Mouse (Mus musculus) lung, postnatal 14 days (tissue): ENCODE measurements around the gene Pfn1.

Source experiments
- DNase-seq: peaks from one replicate; pipeline ENCODE4 v3.0.0; 2021

The Pfn1 gene

DNA sequence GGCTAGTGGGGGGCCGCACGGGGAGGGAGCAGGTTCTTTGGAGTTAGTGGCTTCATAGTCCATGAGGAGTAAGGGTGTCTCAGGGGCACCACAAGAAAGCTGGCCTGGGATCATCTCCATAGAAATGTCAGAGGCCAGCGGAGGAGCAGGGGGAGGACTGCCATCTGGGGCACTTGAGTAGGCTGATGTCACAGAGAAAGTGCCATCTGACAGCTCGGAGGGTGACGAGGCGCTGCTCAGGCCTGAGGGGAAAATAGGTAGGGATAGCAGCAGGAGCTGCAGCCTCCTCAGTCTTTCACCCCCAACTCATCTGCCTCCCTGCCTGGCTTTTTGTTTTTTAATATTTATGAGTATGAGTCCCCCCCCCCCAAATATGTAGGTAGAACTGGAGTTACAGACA, 19.6 kb upstream of the Pfn1 start:
- DNase-seq = no peak

DNA sequence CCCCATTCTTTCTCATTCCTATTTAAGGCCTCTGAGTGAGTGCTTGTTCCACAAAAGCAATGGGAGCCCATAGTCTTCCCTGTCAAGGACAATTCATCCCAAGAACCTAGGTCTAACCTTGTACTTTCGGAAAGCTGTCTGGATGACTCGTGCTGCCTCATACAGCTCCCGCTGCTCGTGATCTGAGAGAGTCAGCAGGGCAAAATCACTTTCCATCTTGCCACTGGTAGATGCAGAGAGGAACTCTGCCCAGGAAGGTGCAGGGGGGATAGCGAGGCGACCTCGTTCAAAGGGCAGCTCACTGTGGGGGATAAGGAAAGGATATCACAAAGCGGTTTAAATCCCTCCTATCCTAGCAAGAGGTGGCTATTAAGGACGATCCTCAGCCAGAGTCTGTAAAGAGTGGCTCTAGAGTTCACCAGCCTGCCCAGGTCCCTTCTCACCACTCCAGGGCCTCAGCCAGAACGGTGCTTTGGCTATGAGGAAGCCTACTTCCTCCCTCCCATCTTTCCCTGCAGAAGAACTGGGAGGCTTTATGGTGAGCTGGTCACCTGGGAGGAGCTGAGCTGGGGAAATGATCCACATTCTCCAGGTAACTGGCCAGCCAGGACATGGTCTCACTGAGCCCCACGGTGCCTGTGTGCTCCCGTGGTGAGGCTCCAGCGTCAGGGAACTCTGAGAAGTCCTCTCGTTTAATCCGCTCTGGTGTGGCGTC, 17.0 kb upstream of the Pfn1 start:
- no peak for DNase-seq

DNA sequence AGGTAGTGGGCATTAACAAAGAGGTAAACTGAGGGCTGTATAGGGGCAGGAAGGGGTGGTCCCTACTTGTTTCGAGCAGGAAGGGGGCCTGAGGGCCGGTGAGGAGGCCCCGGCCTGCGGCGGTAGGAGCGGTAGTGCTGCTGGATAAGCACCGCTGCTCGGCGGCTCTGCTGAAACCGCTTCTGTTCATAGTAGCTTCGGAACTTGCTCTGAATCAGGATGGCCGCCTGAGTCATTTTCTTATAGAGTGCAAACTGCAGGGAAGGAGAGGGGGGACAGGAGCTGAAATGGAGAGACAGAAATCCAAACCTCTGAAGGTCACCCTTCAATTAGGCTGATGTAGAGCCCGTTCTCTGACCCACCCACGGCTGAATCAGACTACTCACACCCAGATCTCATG, 16.0 kb upstream of the Pfn1 start:
- no peak for DNase-seq

DNA sequence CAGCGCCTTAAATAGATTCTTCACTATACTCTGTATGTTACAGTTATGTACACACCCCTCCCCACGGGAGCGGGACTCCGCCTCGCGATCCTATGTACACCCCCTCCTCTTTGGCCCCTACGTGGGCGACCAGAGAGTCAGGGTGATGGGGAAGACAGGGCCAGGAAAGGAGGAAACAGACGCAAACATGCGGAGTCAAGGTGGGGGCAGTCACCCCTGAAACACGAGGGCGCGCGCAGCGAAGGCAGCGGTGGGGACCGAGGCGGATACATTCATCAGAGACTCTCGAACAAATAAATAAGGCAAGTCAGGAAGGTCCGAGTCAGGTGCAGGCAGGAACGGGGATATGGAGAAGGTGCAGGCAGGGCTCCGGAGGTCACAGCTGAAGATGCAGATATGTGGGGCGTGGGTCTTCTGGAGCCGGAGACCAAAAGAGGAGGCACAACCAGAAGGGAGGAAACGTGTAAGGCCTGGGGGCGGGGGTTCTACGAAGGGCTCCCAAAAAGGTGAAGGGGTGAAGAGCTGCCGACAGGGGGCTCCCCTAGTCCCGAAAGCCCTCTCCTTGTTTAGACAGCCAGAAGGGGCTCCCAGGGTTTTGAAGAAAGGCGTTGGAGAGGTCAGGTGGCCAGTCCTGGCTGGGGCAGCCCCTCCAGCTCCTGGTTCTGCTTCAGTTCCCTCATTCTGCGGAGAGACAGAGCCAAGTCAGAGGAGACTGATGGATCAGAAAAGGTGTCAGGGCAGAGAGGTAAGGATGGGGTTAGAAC, 15.3 kb upstream of the Pfn1 start:
- DNase-seq = peak; percentile 79

DNA sequence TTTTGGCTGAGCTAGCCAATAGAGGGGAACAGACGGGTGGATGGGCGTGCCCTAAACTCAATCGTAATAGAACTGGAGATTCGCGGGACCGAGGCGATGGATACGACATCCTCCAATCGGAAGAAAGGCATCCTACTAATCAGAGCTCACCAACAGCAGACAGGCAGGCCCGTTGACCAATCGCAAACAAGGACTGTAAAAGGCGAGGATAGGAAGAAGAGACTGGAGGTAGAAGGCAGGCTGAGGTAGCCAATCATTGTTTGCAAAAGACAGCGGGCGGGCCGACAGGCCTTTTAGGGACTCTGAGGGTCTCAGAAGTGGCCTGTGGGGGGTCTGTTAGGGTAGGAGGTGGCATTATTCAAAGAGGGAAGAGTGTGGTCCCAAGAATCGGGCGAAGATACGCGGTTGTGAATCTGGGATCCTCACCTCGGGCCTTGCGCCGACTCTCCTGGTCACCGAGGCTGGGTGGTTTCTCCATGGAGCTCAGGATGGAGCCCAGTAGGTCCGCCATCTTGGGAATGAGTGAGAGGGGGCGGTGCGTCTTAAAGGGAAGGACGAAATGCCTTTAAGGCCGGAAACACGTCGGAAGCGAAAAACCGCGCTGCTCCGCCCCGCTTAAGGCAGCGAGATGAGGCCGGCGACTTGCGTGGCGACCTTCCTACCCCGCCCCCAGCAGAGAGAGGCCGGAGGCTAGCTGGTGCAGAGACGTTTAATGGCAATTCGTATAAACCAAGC, 14.5 kb upstream of the Pfn1 start, which contains the start of gene Spag7:
Spag7 (minus strand) TSS at position 646 of the 735 bp plus-strand sequence.
- peak; percentile 96 for DNase-seq

DNA sequence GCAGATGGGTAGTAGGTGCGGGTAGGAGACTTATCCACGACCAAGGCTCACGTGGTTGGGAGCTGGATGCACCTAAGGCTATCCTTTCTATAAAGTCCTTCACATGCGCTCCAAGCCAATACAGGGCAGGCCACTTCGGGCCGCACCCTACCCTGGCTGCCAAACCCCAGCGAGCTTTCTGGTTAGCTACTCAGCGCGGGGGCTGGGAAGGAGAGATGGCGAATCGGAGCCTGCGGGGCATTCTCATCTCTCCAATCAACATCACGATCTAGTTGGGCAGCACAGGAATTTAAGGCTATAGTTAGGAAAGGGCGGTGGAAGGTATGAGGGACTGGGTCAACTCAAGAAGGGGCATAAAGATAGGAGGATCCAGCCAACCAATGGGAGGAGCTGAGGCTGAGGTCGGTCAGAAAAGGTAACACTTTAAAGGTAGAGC, 13.9 kb upstream of the Pfn1 start:
- peak; percentile 73 for DNase-seq

DNA sequence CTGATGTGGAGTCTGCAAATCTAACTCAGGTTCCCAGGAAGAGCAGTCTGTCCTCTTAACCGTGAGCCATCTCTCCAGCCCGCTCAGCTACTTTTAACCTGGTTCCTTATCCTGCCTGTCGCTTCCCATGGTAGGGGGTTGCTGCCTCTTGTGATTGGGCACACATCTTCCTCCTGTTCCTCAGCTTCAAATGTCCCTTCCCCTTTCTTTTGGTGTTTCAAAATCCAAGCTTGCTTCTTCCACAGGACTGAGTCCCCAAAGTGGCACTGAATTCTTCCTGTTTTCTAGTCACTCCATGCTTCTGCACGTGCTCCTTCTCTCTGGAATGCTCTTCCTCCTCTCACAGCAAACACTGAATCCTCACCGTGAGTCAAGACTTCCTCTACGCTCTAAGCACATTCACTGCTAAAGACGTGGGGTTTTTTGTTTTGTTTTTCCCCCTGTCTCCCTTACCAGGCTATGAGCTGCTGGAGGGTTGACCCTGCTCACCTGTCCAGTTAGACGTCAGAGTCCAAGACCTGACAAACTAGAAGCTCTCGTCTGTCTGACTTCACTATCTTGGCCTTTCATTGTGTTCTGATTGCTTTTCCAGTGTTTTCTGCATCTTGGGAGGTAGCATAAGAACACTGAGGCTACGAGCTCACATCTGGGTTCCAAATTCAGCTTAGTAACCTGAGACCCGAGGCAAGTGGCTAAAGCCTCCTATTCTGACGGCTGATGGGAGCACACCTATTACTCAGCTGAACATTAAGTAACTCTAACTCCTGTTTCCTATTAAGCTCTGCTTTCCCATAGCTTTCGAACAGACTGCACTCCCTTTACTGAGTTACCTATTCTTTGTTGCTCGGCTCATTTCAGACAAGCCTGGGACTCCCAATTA, 13.1 kb upstream of the Pfn1 start:
- DNase-seq = no peak

DNA sequence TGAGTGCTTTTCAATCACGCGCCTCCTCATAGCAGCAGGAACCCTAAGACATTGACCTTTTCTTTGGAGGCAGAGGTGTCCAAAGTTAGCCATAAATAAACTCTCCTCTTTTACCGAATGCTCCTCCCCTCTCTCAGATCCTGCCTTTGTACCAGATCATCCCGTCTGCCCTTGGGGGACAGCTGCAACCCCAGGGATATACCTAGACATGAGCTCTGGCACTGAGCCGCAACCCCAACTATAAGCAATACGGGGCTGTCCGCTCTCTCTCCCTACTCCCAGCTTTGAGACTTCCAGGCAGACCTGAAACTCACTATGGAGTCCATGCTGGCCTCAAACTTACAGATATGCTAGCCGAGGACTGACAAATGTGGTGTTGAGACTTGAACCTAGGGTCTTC, 12.2 kb upstream of the Pfn1 start:
- no peak for DNase-seq

DNA sequence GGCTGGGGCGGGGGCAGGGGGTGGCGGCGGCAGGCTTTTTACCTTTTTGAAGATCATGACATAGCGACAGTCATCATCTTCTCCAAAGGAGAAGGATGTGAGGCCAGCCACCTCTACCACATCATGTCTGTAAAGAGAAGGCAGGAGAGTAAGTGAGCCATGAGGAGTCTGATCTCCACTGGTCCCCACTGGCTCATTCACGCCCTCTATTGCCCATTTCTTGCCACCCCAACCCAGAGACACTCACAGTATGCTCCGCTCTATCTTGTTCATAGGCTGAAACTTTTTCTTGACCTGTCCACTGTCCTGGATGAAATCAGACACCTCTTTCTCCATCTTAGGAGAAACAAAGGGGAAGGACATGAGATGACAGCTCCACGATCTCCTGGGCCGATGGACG, 10.3 kb upstream of the Pfn1 start:
- no peak for DNase-seq

DNA sequence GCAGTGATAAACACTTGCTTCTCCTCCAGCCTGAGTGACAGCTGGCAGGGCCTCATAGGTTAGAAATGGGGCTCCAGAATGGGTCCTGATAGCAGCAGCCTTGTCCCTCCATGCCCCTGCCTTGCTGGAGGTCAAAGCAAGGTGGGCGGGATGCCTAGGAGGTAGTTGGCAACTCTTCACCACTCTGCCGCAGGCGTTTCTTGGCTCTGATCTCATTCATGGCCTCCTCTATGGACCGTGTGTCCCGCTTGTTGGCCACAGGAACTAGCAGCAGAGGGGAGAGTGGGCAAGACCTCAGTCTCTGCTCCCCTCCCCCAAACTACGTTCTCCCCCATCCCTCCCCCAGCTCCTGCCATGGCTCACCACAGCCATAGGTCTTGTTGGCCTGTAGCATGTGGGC, 9.5 kb upstream of the Pfn1 start:
- no peak for DNase-seq

DNA sequence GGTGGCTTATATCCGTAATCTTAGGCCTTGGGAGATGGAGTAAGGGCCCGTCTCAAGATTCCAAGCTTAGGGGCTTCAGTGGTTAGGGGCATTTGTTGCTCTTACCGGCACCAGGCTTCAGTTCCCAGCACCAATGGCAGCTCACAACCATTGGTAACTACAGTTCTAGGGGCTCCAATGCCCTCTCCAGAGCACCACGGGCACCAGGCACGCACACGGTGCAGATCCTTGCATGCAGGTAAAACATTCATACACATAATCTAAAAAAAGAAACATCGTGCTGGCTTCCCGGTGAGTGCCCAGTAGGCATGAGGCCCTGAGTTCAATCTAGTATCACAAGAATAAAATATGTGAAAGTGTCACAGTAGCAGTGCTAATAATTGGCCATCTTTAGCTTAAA, 8.7 kb upstream of the Pfn1 start:
- DNase-seq = no peak

DNA sequence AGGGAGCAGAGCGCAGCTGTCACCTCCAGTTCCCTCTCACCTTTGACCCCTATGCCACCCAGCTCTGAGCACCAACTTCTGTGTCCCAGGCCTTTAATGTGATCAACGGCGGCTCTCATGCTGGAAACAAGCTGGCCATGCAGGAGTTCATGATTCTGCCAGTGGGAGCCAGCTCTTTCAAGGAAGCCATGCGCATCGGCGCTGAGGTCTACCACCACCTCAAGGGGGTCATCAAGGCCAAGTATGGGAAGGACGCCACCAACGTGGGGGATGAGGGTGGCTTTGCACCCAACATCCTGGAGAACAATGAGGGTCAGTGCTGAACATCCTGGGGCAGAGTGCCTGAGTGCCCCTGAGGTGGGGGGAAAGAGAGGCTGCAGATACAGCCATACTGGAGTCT, 6.1 kb upstream of the Pfn1 start:
- DNase-seq = no peak

DNA sequence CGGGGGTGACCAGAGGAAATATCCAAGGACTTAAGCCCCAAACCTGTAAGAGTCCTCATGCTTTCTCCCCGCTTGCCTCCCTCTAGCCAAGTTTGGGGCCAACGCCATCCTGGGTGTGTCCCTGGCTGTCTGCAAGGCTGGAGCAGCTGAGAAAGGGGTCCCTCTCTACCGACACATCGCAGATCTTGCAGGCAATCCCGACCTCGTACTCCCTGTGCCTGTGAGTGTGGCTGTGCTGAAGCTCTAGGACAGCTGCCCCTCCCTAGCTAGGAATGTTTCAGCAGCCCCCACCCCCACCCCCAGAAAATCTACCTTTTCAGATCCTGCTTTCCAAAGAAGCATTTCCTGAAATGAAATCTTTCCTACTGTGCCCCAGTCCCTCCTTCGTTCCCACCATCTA, 4.5 kb upstream of the Pfn1 start:
- no peak for DNase-seq

DNA sequence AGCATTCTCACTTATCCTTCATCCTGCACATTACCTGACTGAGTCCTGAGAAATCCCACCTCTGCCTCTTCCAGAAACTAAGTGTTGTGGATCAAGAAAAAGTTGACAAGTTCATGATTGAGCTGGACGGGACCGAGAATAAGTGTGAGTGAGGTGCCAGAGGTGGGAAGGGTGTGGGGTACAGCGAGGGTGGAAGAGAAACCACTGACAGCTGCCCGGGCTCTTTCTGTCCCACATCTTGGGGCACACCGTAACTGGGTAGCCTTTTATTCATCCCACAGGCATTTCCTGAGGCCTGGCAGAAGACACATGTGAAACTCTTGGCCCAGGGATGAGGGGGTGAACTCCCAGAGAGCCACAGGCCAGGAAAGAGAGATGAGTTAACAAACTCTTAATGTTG, 4.1 kb upstream of the Pfn1 start:
- no peak for DNase-seq

DNA sequence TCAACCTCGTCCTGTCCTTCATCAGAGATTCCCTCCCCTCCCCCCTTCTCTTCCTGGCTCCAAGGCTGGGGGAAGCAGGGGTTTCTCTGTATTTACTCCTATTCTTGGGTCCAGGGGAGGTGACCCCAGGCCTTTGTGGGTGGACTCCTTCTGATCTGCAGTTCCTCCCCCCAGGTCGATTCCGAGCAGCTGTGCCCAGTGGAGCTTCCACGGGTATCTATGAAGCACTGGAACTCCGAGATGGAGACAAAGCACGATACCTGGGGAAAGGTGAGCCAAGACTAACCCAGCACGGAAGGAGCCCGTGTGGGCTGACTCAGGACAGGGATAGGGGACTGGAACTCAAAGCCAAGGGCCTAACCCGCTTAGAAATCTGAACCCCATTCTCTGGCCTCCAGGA, 3.5 kb upstream of the Pfn1 start:
- no peak for DNase-seq

DNA sequence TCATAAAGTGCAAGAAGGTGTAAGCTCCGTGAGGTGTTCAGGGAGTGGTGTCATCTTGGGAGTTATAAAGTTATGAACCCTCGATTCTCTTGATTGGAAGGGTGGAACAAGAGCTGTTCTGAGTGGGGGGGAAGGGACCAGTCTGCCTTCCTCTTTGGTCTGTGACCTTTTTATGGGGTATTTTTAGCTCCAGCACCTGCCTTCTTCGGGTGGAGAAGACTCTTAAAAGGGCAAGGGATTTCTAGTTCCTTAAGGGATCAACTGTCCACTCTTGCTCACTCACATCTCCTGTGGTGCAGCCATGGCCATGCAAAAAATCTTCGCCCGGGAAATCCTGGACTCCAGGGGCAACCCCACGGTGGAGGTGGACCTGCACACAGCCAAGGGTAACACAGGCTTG, 3.1 kb upstream of the Pfn1 start:
- DNase-seq = no peak

DNA sequence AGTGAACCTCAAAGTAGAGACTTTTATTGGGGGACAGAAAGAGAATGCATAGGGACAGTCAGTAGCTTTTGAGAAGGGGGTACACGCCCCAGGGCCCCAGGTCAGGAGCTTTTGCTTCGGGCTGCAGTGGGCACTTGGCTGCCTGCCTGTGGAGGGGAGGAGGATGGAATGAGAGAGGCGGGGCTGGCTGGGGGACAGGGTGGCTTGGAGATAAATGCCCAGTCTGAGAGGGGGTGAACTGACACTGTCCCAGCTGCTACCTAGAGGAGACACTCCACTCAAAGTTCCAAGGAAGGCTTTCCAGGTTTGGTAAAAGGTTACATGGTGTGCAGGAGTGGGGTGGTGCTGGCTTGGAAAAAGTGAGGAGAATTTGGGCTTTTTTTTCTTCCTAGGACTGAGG, 2.5 kb upstream of the Pfn1 start, which contains the start of gene Eno3:
Eno3 (plus strand) TSS at position 239 of the 400 bp plus-strand sequence.
- no peak for DNase-seq

DNA sequence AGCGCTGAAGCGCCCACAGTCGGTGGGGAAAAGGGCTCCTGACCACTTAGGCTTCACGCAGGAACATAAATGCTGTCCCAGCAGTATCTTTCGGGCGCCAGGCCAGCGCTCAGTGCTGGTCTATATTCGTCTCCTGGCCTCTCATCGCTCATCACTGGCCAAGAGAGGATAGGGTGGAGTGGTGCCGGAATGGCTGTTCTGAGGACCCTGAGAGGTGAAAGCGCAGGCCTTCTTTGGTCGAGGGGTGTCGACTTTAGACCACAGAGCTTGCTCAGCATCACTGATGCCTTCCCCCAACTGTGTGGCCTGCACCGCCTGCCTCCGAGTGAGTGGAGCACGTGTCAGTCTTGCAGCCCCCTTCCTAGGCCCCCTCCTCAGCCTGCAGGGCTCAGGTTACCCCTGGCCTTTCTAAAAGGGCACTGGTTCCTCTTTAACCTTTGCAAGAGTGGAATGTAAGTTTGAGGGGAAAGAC, 2.0 kb upstream of the Pfn1 start:
- no peak for DNase-seq

DNA sequence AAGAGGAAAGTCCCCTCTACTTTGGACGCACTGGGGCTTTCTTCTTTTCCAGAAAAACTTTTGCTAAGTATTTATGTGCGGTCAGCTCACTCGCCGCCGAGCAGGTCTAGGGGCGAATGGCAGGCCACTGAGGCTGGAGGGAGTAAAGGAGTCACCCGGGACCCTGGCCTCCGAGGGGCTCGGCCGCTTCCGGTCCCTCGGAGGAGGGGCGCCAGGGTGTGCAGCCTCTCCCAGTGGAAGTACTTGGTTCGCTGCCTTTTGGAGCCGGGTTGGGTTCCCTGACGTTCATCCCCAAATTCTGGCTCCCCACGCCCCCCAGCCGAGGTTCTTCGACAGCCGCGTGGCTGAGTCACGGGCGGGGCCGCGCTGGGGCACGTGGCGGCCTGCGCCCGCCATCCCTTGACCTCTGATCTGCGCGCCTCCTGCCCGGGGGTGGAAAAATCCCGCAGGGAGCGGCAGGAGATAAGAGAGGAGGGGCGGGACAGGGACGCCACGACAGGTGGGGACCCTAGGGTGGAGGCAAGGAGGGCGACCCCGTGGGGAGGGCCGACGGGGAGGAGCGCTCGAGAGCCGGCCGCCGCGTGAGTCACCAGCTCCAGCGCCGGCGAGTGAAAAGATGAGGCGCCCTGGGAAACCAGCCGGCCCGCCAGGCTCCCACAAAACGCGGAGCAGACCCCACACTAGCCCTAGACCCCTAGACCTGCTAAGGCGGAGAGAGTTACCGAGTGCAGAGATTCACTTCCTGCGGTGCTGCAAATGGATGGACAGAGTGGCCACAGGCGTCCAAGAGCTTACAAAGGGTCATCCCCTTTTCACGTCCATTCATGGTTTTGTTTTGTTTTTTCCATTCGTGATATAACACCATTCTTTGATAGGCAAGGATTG, 1.4 kb upstream of the Pfn1 start:
- DNase-seq = peak; percentile 51

DNA sequence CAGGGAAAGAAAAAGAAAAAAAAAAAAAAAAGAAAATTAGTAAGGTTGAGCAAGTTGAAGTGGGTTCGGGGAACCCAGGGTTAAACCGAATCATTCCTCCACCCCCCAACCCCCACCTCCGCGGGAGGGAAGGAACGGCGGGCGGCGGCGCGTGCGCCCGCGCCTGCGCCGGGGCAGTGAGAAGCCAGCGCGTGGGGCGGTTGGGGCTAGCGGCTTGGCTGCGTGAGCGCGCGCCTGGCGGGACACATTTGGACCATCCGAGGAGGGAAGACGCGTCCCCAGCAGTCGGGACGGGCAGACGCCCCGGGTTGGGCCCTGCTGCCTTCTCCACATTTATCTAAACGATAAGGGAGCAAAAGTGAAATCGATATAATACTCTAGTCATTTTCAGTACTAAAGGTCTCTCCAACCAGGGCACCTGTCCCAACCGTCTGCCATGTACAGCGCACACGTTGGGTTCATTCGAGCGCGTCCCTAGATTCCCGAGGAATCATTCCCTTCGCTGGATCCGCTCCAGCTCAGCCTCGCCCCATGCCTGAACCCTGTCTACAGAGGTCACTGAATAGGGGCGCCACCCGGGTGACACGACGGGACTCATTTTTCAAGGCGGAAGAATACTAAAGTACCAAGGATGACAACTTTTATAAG, 603 bp upstream of the Pfn1 start:
- DNase-seq = peak; percentile 85
